Mouse (Mus musculus) v-Abl transformed pro-B cells (cell line): ENCODE data around the gene Chn1.

ENCODE experiments used
- in situ Hi-C, 2 experiments: fragments of 400-800 bp; cut with MboI; formaldehyde crosslinking; loops; one replicate each; pipeline ENCODE4 v1.15.1; 2025; ENCODE audit not compliant: unreplicated experiment in 2 of 2

Chn1 gene

DNA sequence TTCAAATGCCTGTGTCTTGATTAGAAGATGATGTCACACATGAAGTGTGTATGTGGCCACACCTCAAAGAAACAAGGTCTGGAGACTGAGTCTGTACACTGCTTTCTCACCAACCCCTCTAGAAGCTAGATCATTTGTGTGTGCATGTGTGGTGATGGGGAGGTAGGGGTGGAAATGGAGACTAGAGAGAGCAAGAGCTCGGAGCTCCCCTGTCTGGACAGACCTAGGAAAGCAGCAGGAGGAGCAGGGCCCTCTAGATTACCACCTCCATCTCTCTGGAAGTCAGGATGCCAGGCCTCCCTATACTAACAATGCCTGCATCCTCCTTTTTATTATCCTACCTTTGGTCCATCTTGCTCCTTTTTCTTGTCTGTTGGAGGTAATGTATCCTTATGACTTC is 27.8 kb downstream of the Chn1 start:
- in situ Hi-C loops = loop anchor here (5.0 to 25.0 kb wide), 3 partner anchors 165 to 285 kb away; partner anchors contain the start of gene Chrna1 (in 2 of the 2)

DNA sequence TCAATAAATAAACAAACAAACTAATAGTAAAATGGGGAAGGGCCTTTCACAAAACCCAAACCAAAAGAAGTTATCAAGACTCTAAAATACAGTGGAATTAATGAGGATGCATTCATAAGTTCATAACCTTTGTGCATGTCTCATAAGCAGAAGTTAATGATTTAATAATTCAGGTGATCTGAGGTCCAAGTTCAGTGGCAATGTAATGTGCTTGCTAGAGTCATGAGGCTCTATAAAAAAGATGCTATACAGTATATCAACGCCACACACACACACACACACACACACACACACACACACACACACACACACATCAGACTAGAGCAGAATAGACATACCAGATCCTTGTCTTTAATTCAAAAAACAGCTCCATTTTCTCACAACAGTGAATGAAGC is 28.8 kb downstream of the Chn1 start:
- in situ Hi-C loops = loop anchor here (5.0 to 25.0 kb wide), 3 partner anchors 164 to 284 kb away; partner anchors contain the start of gene Chrna1 (in 2 of the 2)

DNA sequence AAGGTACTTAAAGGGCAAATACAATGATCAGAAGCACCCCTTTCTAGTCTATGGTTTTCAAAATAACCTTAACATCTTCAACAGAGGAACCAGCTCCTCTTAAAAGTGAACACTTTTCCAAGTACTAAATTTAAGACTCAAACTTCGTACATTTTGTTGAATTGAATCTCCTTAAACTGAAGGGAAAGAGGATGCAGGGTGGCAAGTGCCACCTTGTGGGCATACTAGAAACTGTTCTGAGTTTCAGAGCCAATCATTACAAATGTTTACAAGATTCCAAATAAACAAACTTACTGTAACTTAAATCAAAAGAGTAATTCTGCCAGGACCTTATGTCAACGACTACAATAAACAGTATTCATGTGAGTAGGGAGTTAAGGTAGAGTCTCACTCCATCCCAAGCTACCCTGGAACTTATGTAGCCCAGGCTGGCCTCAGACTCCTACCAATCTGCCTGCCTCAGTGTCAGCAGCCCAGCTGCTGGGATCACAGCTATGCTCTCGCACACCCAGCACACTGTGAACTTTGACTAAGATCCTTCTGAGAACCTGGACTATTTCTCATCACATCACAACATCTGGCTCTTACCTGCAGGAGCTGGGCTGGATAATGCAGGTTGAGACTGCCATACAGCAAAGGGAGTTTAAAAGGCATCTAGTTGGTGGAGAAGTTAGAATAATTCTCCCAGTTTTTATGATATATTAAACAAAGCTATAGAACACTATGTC is 29.3 kb downstream of the Chn1 start:
- in situ Hi-C loops = loop anchor here (5.0 to 25.0 kb wide), 3 partner anchors 164 to 284 kb away; partner anchors contain the start of gene Chrna1 (in 2 of the 2)

DNA sequence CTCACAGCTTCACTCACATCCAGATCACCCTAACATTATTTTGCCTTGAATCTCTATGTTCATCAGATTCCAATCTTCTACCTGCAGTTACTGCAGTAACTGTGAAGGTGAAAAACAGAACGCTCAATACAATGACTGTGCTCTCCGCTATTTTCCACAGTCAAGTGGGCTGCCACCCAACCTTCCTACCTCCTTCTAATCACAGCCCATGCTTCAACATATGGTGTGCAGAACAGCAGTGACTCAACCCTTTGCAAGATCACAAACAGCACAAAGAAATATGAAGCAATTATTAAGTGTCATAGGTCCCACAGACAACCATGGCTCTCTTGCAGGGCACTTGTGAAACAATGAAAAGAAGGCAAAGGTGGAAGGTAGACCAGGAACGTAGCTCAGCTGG is 33.9 kb downstream of the Chn1 start:
- in situ Hi-C loops = loop anchor here (25.0 kb wide), 2 partner anchors 254 to 279 kb away; no protein-coding TSS in a partner anchor

DNA sequence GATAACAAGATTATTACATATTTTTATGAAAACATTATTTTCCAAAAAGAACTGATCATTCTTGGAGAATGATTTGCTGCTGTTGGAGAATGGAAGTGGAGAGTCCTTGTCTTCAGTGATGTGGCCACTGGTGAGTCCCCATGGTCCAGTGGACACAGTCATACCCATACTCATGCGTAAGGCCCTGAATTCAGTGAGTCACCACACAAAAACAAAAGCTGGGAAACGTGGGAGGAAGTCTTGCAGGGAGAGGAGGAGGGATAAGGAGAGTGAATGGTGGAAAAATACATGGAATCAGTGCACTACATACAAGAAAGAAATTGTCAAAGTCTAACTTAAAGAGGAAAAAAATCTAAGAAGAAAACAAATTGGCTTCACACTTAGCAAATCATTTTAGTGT is 47.3 kb downstream of the Chn1 start:
- in situ Hi-C loops = loop anchor here (25.0 kb wide), 2 partner anchors 241 to 266 kb away; no protein-coding TSS in a partner anchor

DNA sequence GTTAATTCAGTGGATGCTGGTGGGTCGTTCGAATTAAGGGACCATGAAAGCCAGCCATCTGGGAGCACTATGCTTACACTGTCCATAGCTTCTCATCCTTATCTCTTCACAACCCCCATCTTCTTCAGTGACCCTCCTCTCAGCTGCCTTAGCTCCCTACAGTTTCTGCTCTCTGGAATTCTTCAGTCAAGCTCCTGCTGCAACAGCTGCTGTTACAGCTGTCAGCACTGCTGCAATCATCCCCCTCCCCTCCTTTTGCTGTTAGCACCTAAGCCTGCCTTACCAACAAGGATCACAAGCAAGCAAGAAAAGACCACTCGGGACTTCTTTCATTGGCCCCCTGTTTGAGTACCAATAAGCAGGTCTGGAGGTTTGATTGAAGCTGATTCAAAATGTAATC is 50.2 kb downstream of the Chn1 start:
- in situ Hi-C loops = loop anchor here (25.0 kb wide), 2 partner anchors 238 to 263 kb away; no protein-coding TSS in a partner anchor

DNA sequence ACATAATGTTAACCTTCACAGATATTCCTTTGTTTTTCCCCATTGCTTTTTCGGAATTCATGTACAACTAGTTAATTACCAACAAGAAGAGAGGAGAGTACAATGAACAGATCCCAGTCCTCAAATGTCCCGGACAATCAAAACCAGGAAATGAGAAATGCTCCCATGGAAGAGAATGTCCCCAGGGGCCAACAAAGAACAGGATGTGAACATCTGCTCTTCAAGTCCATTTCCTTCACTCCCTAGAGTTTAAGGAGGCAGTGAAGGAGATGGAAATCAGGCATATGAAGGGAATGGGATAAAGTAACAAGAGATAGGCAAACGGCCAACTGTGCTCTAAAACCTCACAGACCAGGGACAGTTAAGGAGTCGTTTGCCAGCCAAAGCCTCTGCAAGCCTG is 53.3 kb downstream of the Chn1 start:
- in situ Hi-C loops = no loop called here

DNA sequence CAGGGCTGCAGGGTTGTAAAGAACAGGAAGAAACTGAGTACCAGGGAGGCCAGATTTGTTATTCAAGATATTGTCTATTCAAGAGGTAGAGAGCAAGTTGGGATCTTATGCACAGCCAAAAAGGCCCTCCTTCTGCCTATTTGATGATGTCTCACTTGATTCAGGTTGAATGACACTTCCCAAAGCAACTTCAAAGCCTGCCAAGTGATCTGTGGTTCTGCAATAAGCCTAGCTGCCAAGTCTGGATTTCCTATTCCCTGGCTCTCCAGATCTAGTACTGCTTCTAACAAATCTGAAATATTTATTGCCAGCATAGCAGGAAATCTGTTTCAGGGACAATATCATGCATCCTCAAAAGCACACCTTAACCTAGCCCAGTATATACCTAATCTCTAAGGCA is 62.7 kb downstream of the Chn1 start:
- in situ Hi-C loops = no loop called here

DNA sequence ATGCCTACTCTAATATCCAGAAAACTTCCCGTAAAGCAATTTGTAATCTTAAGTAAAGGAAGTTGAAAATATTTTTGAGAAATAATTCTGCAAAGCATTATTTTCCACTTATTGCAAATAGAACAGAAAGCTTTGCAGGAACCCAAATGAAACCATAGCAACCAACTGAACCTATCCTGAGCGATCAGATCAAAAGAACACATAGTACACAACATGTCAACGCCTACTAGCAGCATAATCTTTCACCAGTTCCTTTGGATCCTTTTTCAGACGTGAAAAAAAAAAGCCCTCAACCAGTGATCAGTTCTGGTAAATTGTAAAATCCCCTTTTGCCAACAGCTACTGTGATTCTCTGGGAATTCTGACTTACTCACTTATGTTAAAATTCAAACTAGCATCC is 82.1 kb downstream of the Chn1 start:
- in situ Hi-C loops = no loop called here

DNA sequence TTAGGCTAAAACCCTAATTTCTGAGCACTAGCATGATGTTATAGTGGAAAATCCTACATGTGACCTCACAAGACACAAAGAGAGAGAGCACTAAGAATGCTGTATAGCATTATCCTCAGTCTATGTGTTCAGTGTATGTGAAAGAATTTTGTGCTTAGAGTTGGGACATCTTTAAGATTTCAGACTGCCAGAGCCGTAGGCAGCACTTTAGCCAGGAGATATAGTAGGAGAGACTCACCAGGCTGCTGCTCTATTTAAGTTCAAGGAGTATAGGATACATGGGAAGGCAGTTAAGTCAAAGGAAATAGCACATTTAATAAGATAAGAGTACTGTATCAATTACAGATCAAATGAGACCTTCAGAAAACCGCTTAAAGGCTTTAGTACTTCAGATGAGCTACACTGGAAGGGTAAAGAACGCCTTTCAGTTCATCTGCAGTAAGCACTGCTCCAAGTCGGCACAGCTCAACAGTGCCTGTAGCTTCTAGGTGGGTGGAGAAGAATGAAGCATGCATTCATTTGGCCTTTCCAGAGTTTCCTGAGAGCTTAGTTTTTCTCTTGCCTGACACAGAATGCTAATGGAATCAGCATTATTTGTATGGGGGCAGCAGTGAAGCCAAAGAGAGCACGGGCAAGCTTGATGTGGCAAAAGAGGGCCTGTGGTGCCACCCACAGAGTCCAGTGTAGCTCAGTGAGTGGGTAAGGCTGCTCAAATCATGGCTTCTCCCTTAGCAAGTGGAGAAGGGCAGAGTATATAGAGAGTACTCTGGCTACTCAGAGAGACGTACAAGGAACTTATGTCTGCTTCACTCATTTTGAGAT is 84.2 kb downstream of the Chn1 start:
- in situ Hi-C loops = no loop called here

DNA sequence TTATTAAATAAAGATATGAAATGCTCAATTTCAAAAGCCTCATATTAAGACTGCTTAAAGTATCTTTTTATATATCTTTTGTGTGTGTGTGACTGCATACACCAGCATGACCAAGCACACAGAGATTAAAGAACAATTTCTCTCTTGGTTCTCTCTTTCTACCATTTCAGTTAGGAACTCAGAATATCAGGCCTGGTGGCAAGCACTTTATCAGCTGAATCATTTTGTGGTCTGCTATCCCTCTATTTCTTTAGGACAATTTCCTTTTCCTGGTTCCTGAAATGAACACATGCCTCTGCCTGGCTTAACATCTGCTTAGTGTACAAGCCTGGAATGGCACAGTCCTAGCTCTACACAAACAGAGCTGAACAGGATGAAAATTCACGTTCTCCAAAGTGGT is 92.6 kb downstream of the Chn1 start:
- in situ Hi-C loops = no loop called here

DNA sequence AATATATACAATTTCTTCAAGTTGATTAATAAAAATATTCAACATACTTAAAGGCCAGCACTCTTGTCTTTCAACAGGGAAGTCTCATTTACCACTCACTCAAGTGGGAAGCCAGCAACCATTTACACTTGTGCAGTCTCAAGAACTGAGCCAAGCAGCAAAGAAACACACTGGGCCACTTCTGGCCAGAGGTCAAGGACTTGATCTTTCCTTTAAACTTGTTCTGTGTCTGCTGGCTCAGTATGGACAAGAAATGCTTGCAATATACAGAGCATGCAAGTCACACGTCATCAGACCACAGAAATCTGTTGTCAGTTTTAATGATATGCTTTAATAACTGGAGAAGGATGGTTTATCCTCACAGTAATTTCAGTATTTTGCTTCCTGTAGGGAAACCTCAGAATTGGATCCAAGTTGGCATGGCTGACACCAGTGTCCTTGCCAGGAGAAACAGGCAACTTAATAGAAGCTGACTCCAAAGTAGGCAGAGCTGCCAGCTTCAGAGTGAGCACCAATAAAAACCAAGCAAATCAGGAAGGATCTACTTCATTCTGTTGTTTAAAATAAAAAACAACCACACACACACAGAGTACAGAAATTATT is 94.6 kb downstream of the Chn1 start:
- in situ Hi-C loops = no loop called here

DNA sequence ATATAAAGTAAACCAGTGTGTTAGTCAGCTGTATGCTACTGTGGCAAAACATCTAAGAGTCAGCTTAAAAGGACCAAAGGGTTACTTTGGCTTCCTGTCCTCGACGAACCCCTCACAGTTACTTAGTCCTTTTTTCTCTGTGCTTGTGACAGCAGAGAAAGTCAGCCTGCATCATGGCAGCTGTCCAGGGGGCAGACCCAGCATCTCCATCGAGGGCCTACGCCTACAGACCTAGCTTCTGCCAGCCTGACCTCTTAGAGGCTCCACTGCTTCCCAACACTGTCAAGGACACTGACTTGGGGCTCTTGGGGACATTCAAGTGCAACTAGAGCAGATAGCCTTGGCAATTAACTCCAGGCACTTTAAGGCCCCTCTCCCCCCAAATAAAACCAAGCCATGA is 106.5 kb downstream of the Chn1 start:
- in situ Hi-C loops = no loop called here

DNA sequence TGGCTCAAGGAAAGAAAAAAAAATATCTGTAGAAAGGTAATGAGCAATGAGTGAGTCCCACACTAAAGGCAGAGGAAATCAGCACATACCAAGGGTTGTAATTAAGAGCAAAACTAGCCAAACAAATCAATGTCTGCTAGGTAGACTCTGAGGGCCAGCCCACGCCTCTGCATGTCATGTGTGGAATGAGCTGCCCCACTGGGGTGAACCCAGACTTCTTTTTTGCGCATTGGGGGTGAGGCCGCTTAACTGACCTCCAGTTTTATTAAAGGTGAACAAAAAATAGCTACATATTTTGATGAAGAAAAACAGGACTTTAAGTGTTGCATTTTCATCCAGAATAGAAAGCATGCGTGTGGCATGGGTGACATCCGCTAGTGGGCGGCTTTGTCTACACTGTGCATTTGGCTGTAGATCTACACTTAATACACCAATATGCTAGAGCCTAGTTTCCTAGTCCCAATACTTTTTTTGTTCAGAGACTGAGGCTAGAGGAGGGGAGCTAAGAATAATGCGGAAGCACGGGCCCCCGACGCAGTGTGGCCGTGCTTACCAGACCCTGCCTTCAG is 114.5 kb downstream of the Chn1 start:
- in situ Hi-C loops = no loop called here

DNA sequence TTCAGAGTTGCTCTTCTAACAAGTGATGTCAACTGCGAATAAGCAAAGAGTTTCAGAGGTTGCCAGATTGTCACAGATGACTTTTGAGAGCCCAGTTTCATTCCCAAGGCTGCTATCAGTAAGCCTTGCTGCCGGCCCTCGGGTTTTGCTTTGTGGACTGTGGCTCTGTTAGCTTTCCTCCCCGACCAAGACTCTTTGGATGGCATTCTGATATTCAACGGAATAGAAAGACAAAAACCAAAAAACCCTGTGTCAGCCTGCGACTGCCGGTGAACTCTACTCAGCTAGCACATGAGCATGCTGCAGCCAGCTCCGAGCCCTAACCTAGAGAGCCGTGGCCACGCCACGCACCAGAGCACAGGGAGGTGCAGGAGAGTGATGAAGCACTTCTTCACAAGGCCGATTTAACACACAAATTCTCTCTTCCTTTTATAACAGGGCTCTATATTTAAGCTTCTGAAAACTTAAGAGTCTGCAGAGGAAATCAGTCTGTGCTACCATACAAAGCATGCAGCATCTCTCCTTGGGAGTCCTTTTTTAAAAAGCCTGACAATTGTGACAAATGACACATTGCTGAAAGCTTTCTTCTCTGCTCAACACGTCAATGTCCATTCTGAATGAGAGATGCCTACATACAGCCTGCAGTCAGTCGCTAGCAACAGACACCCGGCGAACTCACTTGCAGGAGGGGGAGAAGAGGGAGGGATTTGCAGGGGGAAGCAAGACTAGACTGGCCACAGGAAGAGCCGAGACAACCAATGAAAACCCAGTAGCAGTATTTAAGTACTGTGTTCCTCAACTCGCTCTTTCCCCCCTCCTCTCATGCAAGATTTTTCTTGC is 115.2 kb downstream of the Chn1 start:
- in situ Hi-C loops = no loop called here

DNA sequence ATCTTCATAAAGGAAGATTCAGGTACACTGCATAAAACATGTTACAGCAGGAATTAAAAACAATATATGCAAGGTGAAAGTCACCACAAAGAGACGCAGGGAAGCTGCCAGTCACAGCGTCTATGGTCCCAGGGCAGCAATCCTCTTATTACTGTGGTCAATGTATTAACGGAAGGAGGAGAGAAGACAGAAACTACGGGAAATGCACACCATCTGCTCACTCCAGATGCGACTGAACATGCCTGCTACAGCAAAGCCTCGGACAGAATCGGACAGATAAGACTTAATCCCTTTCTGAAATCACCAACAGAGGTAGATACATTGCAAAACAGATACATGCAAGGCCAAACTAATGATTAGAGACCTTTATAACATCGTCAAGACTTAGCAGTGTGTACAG is 116.1 kb downstream of the Chn1 start:
- in situ Hi-C loops = no loop called here

DNA sequence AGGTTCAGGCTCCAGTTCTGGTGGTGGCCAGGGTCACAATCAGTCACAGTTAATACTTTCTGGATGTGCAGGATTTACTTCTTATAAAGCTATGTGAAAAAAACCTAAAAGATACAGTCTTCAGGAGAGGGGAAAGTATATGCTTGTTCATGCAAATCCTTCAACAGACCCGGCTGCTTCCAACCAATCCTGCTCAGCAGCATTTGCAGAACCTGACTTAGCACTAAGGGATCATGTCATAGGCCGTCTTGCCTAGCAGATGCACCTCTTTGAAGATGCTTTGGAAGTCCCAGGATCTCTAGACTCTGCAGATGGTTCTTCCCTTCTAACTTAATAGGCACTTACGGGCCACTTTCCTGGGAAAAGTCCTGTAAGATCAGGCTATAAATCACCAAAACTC is 117.2 kb downstream of the Chn1 start:
- in situ Hi-C loops = no loop called here

DNA sequence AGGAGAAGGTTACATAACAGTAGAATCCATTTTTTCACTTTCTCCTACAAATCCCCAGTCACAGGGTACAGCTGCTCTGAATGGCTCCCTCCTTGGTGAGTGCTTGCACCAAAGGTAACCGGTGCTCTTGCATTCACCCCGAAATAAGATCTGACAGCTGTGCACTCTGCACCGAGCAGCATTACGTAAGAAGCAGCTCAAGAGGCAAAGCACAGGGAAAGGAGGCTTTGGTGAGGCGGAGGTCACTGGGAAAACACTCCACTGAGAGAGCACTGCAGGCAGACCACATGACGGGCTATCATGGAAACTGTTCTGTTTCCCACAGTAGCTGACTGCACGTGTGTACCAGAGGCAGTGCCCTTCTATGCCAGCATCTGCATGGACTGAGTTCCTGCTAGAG is 118.0 kb downstream of the Chn1 start:
- in situ Hi-C loops = no loop called here

DNA sequence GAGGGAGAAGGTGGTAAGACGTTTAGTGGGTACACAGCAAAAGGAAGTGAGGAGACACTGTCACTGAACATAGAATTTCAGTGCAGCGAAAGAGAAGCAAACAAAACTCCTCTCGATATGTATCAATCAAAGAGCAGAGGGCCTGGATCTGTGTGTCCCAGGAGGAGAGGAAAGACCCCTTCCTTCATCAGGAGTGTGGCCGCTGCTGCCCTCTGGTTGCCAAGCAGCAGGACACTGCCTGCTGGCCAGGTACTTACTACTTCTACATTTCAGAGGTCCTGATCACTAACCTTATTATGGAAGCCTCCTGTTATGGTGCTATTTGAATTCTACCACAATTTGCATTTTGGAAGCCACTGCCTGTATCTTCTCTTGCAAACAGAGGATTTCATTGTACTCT is 119.5 kb downstream of the Chn1 start:
- in situ Hi-C loops = no loop called here

DNA sequence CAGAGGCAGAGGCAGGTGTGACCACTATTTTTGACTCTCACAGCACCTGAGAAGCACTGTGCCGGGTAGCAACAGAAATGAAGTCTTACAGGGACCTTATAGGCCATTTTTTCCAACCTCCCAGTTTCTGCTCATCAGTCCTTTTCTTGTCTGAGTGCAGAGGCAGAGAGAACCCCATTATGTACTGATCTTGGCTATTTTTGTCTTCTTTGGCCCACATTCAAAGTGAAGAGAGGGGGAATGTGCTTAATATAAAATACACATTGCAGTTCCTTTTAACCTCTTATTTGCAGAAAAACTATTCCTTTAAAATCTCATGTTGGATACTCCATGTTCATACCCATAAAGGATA is 120.3 kb downstream of the Chn1 start:
- in situ Hi-C loops = no loop called here
